Mouse (Mus musculus) hindbrain, embryonic 12.5 days (tissue): ENCODE measurements at regions not wholly inside any gene's neighbourhood (a gene's known extent, or its start where the extent isn't known, plus 50 kb on each side); places are given as distances from the start of the nearest gene placed in this dataset.

Source experiments
- ATAC-seq: fragments of 200-750 bp; cut with Nextera tagmentation; 2 replicates; pipeline ENCODE4 v1.8.0; 2017; ENCODE audit warnings: moderate TSS enrichment; ENCODE audit not compliant: low FRiP score
- H3K27ac ChIP-seq: fragments of 300-500 bp; sonication (generic); 2 replicates; pipeline ENCODE4 v1.5.1; 2016; ENCODE audit warnings: mild to moderate bottlenecking
- H3K27me3 ChIP-seq: fragments of 300-500 bp; sonication (generic); 2 replicates; pipeline ENCODE4 v1.6.1; 2016; ENCODE audit warnings: mild to moderate bottlenecking
- H3K36me3 ChIP-seq: fragments of 300-500 bp; sonication (generic); 2 replicates; pipeline ENCODE4 v1.6.1; 2016; ENCODE audit warnings: mild to moderate bottlenecking
- H3K4me1 ChIP-seq: fragments of 300-500 bp; sonication (generic); 2 replicates; pipeline ENCODE4 v1.6.1; 2016
- H3K4me2 ChIP-seq: fragments of 300-500 bp; sonication (generic); replicated peaks from 2 replicates; pipeline ENCODE4 v1.6.1; 2016; ENCODE audit warnings: mild to moderate bottlenecking
- H3K4me3 ChIP-seq: fragments of 300-500 bp; sonication (generic); 2 replicates; pipeline ENCODE4 v1.5.1; 2016; ENCODE audit warnings: mild to moderate bottlenecking
- H3K9ac ChIP-seq: fragments of 300-500 bp; sonication (generic); 2 replicates; pipeline ENCODE4 v1.6.1; 2016; ENCODE audit warnings: mild to moderate bottlenecking, moderate library complexity
- H3K9me3 ChIP-seq: fragments of 300-500 bp; sonication (generic); replicated peaks from 2 replicates; pipeline ENCODE4 v1.6.1; 2016; ENCODE audit warnings: mild to moderate bottlenecking
- WGBS: fragments of 180-500 bp; shearing (Covaris S2); methylation state at CpG from one replicate; pipeline ENCODE4 v1.1.7; 2016; 5-methylcytosine and 5-hydroxymethylcytosine counted together

DNA sequence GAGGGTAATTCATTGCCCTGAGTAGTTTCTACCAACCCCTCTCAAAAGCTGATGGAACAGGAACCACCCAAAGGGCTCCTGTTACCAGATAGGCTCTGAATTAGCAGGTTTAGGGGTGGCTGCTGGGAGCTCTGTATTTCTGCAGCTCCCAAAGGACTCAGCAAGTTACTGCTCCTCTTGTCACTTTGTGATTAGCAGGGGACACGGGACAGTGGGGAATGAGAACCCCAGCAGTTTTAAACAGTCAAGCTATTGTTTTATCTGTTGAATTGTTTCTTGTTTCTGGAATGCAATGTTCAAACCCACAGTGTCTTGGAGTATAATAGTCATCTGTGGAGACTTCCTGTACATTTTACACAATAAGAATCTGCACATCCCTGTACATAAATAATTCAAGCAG lies 90.4 kb upstream of the Clnk start:
- Histone ChIP-seq H3K27me3 (no peaks in the 10 kb centered on the region), H3K36me3 (no peaks in the 10 kb centered on the region), H3K9ac (no peak overlapping the region), H3K27ac (no peak overlapping the region), H3K4me1 (0 out of 2 replicates have a peak, but pooled peaks cover 2% of the 10 kb centered on the region), H3K4me2 (no peak overlapping the region), H3K9me3 (no peaks in the 10 kb centered on the region), H3K4me3 (no peak overlapping the region)
- WGBS: 39% methylated on average over 1 of the region's 1 CpGs
- no peak for ATAC-seq

DNA sequence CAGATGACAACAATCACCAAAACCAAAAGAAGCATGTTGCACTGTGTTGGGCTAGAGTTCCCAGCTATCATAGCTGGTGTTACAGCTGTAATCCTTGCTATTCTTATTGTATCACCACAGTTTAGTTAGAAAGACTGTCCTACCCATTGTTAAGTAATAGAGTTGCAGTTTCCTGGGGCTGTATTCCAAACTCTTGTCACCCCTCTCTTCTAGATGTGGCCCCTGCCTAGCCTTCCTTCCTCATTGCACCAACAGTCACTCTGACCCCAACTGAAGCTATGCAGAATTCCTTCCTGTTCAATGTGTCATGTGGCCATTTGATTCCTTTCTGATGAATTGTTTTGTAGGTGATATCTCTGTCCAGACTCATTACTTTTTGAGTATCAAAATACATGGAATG lies 87.8 kb upstream of the Clnk start:
- H3K4me1 ChIP-seq: 0 out of 2 replicates have a peak, but pooled peaks cover 2% of the 10 kb centered on the region
- H3K4me3 ChIP-seq: no peak overlapping the region
- no peaks in the 10 kb centered on the region for H3K27me3 ChIP-seq
- no peak overlapping the region for H3K9ac ChIP-seq
- H3K27ac ChIP-seq: no peak overlapping the region
- ATAC-seq: no peak
- H3K9me3 ChIP-seq: no peaks in the 10 kb centered on the region
- H3K36me3 ChIP-seq: no peaks in the 10 kb centered on the region
- H3K4me2 ChIP-seq: no peak overlapping the region

DNA sequence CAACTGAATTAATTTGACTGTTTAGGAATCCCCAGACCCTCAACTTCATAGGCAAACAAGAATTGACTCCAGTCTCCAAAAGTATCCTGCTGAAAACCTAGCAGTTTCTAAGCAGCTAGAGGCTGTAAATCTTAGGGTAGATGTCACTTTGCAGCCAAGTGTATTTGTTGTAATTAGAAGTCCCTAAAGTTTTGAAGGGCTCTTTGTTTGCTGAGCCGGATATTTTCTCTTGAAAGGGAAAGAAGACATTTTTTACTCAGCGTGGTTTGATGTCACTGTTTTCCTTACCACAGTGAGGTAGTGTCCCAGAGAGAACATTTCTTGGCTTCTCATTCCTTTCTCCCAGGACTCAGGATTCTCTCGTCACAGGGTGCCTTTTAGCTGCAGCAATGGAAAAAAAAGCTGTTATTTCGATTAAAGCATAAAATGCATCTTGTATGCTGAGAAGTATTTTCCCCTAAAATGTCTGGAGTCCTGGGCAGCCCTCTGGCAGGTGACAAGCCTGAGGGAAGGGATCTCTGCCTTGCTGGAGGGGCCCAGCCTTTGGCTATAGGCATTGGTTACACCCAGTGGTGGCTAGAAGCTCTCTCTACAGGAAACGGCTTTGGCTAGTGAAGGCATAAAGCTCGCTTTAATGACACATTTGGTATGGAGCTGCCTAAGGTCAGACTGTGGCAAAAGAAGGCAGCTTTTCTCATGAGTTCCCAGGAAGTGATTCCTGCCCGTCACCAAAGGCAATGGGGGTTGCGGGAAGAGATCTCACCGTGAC lies 74.1 kb upstream of the Clnk start:
- 65% methylated on average over 9 of the region's 9 CpGs for WGBS
- H3K27ac ChIP-seq: no peak overlapping the region
- no peak for ATAC-seq

DNA sequence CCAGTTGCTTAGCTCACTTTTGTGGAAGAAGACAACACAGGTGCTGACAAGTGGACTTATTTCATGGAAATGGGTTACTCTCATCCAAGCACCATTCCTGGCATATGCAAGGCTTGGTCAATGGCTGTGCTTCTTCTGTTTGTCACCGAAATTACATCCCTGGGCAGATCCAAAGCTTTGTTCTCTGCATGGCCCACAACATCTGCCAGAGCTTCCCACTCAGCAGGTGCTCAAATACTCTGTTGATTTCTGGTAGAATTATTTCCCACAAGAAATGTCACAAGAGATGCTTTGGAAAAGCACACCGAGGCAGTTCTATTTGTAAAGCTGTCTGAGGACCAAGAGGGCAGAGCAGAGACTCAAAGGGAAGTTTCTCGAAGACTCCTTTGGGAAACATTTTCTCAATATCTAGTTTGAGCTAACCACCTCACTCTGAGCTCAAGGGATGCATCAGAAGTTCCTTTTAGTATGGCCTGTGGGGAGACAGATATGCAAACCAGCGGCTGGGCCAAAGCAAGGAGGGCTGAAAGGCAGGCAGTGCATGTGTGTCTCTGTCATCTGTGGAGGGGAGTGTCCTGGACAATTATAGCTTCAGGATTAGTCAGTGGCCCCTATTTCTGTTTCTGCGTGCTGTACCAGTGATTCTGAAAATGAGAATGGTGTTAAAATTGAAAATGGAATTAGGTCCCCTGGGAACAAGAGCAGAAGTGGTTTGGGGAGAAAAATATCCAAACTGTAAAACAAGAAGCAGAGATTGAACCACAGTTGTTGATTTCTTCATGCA lies 69.5 kb upstream of the Clnk start:
- no peak for ATAC-seq
- no peaks in the 10 kb centered on the region for H3K9me3 ChIP-seq
- no peak overlapping the region for H3K4me2 ChIP-seq
- no peak overlapping the region for H3K9ac ChIP-seq
- WGBS: 81% methylated on average over 5 of the region's 5 CpGs
- no peak overlapping the region for H3K4me3 ChIP-seq
- no peaks in the 10 kb centered on the region for H3K4me1 ChIP-seq
- H3K36me3 ChIP-seq: no peaks in the 10 kb centered on the region
- no peak overlapping the region for H3K27ac ChIP-seq
- H3K27me3 ChIP-seq: no peaks in the 10 kb centered on the region

More for the DNA sequence above, 74.1 kb upstream of the Clnk start:
- H3K36me3 ChIP-seq: no peaks in the 10 kb centered on the region
- H3K4me1 ChIP-seq: no peaks in the 10 kb centered on the region
- no peaks in the 10 kb centered on the region for H3K9me3 ChIP-seq
- H3K4me2 ChIP-seq: no peak overlapping the region
- H3K9ac ChIP-seq: no peak overlapping the region
- H3K4me3 ChIP-seq: no peak overlapping the region
- H3K27me3 ChIP-seq: no peaks in the 10 kb centered on the region

DNA sequence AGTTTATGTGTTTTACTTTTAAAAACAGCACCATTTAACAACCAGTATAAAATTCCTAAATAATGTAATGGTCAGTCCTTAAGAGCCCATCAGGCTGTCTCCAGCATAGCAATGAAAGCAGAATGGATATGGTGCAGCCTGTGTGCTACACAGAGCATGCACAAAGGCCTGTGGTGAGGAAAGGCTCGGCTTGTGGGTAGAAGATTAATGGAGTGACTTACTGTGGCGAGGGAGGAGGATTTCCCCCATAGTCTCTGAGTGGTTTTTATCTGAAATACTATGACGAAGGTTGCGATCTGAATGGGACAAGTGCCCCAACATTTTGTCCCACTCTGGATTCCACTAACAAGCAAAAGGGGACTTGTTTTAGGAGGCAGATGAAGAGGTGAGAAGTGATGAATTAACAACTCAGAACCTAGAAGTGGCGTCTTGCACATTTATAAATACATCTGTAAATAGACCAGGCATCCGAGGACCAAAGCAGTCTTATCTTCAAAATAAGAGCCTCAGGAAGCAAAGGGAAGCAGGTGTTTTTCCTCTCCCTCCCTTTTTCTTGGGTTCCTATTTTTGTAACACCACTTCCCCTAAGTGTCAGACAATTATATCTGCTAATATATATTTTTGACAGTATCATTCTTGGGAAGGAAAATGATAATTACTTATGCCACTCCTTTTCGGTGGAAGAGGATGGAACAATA lies 55.9 kb upstream of the Clnk start:
- no peak for ATAC-seq
- H3K4me3 ChIP-seq: no peak overlapping the region
- H3K27me3 ChIP-seq: no peaks in the 10 kb centered on the region
- no peak overlapping the region for H3K4me2 ChIP-seq
- H3K9me3 ChIP-seq: no peaks in the 10 kb centered on the region
- H3K36me3 ChIP-seq: no peaks in the 10 kb centered on the region
- H3K27ac ChIP-seq: no peak overlapping the region
- H3K4me1 ChIP-seq: no peaks in the 10 kb centered on the region
- no peak overlapping the region for H3K9ac ChIP-seq
- 67% methylated on average over 7 of the region's 7 CpGs for WGBS

DNA sequence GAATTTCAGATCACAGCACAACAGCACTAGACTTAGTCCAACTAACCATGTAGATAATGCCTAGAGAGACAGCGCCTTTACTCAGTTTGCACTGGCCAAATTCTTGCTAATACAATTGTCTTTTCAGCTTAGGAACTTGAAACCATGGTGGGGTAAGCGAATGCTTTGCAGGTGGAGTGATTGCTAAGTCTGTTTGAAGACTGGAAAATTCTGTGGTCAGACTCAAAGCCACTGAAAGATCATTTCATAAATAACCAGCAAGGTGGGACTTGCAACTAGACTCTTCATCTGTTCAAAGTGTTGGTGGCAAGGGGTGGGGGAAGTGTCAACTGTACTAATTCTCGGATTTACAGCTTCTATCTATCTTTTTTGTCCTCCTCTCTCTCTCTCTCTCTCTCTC lies 50.4 kb upstream of the Clnk start:
- Histone ChIP-seq H3K36me3 (no peaks in the 10 kb centered on the region), H3K27me3 (no peaks in the 10 kb centered on the region), H3K9ac (no peak overlapping the region), H3K27ac (no peak overlapping the region), H3K9me3 (no peaks in the 10 kb centered on the region), H3K4me1 (no peaks in the 10 kb centered on the region), H3K4me3 (no peak overlapping the region), H3K4me2 (no peak overlapping the region)
- 86% methylated on average over 3 of the region's 3 CpGs for WGBS
- ATAC-seq: no peak
